Mouse (Mus musculus) testis, postnatal 14 days (tissue): ENCODE measurements around the gene Gm20388.
"Not testable (repeated sequence)": the region's sequence is repeated elsewhere in the genome, so short reads cannot be mapped to it uniquely, and the experiment has no call there.

Source experiments
- DNase-seq: peaks from one replicate; pipeline ENCODE4 v3.0.0; 2021; ENCODE audit warnings: low spot score

Gene Gm20388

DNA sequence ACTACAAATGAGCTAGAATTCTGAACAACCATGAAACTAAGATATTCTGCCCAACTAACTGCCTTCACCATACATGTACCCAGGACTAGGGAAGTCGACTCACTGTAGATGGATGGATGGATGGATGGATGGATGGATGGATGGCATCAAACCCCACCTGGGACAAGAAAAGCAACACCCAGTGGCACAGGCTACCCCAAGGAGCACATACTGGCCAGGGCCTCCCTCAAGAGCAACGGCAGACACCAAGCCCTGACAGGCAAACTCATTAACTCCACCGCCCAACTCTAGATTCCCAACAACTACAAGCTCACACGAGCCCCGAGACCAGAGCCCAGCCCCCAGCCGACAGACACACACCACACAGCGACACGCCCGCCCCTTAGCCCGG lies 3626.3 kb downstream of the Gm20388 start:
- no peak for DNase-seq

DNA sequence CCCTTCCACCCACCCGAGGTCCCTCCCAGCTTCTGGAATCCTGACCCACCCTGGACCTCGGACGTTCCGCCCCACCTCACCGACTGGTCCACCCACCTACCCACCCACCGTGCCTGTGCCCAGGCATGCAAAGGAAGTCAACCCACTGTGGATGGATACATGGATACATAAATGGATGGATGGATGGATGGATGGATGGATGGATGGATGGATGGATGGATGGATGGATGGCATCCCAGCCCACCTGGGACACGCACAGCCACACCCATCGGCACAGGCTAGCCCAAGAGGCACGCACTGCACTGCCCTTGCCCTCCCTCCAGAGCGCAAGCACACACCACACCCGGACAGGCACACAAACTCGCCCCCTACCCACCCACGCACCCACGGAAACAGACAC lies 3627.0 kb downstream of the Gm20388 start:
- DNase-seq: not testable (repeated sequence)

DNA sequence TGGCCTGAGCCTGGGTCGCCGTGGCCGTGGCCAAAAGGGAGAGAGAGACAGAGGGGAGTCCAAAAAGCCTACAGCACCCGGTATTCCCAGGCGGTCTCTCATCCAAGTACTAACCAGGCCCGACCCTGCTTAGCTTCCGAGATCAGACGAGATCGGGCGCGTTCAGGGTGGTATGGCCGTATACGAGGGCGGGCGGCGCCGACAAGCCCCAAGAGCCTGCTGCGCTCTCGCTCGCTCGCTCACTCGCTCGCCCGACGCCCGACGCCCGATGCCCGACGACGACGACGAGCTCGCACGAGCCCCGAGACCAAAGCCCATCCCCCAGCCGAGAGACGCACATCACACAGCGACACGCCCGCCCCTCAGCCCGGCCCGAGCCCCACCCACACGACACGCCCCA lies 3653.6 kb downstream of the Gm20388 start:
- DNase-seq: not testable (repeated sequence)

DNA sequence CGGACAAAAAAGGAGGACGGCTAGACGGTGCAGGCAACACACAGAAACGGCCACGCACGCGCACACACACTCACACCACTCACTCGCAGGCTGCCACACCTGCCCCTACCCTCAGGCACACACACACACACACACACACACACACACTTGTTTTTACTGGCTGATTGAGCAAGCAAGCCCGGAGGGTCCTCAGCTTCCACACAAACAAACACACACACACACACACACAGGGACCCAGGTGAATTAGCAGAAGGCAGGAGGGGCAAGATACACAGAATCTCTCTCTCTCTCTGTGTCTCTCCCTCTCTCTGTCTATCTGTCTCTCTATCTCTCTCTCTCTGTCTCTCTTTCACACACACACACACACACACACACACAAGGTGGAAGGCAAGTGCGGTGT lies 3664.7 kb downstream of the Gm20388 start:
- peak; percentile 16 for DNase-seq

DNA sequence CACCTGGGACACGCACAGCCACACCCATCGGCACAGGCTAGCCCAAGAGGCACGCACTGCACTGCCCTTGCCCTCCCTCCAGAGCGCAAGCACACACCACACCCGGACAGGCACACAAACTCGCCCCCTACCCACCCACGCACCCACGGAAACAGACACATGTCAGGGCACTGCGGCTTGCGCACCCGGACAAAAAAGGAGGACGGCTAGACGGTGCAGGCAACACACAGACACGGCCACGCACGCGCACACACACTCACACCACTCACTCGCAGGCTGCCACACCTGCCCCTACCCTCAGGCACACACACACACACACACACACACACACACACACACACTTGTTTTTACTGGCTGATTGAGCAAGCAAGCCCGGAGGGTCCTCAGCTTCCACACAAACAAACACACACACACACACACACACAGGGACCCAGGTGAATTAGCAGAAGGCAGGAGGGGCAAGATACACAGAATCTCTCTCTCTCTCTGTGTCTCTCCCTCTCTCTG lies 3690.1 kb downstream of the Gm20388 start:
- DNase-seq: peak; percentile 20

DNA sequence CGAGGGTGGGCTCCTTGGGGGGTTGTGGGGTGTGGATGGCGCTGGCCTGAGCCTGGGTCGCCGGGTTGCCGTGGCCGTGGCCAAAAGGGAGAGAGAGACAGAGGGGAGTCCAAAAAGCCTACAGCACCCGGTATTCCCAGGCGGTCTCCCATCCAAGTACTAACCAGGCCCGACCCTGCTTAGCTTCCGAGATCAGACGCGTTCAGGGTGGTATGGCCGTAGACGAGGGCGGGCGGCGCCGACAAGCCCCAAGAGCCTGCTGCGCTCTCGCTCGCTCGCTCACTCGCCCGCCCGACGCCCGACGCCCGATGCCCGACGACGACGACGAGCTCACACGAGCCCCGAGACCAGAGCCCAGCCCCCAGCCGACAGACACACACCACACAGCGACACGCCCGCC lies 3690.8 kb downstream of the Gm20388 start:
- DNase-seq: not testable (repeated sequence)

DNA sequence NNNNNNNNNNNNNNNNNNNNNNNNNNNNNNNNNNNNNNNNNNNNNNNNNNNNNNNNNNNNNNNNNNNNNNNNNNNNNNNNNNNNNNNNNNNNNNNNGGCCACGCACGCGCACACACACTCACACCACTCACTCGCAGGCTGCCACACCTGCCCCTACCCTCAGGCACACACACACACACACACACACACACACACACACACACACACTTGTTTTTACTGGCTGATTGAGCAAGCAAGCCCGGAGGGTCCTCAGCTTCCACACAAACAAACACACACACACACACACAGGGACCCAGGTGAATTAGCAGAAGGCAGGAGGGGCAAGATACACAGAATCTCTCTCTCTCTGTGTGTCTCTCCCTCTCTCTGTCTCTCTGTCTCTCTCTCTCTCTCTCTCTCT lies 3702.0 kb downstream of the Gm20388 start:
- peak; percentile 1 for DNase-seq

DNA sequence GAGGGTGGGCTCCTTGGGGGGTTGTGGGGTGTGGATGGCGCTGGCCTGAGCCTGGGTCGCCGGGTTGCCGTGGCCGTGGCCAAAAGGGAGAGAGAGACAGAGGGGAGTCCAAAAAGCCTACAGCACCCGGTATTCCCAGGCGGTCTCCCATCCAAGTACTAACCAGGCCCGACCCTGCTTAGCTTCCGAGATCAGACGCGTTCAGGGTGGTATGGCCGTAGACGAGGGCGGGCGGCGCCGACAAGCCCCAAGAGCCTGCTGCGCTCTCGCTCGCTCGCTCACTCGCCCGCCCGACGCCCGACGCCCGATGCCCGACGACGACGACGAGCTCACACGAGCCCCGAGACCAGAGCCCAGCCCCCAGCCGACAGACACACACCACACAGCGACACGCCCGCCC lies 3712.9 kb downstream of the Gm20388 start:
- not testable (repeated sequence) for DNase-seq

DNA sequence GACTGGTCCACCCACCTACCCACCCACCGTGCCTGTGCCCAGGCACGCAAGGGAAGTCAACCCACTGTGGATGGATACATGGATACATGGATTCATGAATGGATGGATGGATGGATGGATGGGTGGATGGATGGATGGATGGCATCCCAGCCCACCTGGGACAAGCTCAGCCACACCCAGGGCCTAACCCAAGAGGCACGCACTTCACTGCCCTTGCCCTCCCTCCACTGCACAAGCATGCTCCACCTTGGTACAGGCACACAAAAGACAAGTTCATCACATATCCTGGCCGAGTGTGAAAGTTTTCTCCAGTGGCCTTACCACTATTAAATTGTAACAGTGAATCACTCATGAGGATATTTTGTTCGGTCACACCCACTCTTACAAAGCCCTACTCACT lies 3713.6 kb downstream of the Gm20388 start:
- no peak for DNase-seq

DNA sequence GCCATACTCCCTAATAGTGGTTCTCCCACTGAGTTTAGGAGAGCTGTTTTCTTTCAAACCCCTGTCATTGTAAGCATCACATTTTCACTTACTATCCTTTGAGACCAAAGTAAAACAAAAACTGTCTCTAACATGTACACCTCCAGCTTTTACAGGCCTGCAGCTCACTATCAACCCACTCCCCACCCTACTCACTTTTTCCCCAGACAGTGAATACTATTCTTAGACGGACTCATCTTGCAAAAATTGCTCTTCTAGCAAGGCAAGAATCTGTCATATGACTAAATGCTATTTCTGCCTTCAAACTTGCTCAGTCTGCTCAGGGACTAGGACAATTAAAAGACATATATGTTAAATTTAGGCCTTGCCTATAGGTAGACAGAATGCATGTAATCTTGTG lies 3714.1 kb downstream of the Gm20388 start:
- DNase-seq: no peak

DNA sequence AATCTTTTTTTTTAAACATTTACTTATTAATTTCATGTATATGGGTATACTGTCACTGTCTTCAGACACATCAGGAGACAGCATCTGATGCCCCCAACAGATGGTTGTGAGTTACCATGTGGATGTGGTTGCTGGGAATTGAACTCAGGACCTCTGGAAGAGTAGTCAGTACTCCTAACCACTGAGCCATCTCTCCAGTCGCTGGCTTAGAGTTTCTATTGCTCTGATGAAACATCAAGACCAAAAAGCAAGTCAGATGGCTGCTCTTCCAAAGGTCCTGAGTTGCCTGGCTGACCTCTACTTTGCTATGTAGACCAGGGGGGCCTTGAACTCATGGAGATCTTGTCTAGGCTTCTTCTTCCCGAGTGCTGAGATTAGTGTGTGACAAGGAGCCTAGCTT lies 3715.1 kb downstream of the Gm20388 start:
- DNase-seq: no peak

DNA sequence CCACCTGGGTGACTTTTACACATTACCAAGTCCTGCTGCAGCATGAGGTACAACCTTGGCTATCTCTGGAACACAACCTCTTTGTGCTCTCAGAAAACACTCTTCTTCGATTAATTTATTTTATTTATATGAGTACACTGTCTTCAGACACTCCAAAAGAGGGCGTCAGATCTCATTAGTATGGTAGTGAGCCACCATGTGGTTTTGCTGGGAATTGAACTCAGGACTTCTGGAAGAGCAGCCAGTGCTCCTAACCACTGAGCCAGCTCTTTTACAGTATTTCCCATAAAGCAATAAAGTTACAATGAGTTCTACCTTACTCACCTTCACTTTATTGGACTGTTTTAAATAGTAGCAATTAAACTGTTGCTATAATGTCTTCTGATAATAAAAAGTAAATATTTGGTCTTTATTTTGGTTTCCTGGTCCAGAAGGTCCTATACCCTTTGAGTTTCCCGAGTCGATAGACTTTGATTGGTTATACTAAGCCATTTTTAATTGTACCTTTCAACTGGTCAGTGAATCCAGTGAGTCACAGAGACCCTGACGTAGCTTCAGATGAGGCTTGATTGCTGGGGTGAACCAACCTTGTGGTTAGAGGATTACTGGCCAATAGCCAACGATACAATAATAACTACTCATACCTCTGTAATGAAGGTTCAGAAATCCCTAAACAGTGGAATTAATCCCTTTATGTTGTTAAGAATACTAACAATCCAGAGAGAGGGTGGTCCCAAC lies 3716.9 kb downstream of the Gm20388 start:
- DNase-seq: no peak

DNA sequence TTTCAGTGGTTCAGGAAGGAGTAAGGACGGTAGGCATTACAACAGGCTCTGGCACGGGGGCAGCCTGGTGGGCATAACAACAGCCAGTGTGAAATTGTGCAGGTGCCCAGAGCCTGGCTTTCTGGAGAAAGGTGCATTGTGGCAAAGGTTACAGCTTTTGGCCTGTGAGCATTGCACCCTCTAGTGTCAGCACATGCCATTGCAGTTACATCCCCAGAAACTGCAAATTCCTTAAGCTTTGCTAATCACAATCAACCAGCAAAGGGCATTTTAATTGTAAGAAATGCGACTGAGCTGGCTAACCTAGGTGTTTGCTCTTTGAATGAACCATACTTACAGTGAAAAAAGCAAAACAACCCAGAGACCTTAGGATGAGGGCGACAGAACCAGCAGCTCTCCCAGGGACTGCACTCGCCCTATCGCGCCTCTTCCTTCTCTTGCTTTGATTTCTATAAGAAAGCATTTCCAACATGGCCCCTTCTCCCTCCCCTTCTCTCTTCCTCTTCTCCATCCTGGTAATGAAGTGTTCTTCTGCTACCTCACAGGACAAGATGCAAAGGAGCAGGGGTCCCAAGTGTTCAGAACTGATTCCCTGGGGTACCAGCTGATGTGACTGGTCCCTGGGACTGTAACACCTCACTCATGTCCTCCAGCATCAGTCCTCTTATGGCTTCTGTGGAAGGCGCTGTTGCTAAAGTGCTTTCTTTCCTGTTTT lies 3717.8 kb downstream of the Gm20388 start:
- no peak for DNase-seq

DNA sequence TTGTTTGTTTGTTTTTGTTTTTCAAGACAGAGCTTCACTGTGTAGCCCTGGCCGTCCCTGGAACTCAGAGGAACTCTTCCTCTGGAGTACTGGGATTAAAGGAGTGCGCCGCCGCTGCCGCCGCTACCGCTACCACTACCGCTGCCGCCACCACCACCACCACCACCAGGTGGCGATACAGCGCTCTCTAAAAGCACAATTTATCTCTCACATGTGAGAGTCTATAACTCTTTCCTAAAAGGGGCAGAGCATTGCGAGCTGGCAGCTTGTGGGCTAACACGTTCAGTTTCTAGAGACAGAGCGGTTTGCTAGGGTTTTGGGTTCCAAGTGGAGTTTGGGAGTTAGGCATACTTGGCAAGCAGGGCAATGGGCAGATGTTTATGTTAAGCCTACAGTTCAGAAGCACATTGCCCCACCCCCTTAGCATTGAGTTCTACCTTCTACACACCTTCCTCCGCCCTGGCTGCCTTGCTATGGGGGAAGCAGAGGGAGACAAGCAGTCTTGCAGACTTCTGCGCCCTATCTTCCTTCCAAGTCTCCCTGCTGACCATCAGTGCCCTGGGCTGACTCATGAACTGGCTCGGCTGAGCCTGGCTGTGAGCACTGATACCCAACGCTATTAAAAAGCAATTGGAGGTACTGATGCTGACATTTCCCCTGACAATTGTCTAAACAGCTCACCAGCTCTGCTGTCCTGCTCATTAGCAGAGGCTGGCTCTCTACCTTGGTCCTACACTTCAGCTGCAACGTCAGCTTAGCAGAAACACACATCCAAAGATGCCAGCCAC lies 3718.5 kb downstream of the Gm20388 start:
- peak; percentile 36 for DNase-seq

DNA sequence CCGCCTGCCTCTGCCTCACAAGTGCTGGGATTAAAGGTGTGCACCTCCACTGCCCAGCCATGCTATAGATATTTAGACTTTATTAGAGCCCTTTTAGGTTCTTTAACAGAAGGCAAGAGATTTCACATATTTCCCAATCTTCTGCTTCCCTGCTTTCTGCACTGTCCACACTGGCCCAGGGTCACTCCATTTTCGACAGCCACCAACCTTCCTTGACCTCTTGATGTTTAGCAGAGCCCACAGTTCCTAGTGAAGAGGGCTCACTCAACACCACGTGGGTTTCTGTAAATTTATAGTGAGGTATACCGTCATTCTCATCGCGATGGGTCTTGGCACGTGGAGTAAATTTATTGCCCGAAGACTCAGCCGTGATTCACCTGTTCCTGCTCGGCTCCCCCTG lies 3719.4 kb downstream of the Gm20388 start:
- no peak for DNase-seq

DNA sequence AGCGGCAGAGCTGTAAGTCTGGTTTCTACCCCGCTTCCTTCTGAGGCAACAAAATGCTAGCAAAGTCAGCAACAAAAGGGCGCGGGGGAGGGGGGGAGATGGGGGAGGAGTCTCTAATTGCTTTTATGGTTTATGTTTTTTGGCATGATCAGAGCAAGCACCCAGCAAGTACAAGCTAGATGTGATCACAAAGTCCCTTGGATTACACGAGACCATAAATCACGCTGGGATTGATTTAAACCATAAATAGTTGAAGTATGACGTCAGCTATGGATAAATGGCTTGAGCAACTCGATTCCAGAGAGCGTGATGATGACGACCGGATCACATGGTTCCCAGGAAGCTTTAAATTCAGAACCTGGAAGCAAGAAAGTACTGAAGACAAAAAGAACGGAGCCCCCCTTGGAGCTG lies 3720.2 kb downstream of the Gm20388 start:
- DNase-seq: no peak

DNA sequence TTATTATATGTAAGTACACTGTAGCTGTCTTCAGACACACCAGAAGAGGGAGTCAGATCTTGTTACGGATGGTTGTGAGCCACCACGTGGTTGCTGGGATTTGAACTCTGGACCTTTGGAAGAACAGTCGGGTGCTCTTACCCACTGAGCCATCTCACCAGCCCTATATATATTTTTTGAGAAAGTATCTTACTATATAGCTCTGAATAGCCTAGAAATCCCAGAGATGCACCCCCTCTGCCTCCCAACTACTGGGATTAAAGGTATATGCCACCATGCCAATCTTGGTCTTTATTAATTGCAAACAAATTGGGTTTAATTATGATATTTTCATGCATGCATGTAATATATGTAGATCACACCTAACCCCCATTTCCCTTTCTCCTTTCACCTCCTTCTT lies 3721.1 kb downstream of the Gm20388 start:
- not testable (repeated sequence) for DNase-seq

DNA sequence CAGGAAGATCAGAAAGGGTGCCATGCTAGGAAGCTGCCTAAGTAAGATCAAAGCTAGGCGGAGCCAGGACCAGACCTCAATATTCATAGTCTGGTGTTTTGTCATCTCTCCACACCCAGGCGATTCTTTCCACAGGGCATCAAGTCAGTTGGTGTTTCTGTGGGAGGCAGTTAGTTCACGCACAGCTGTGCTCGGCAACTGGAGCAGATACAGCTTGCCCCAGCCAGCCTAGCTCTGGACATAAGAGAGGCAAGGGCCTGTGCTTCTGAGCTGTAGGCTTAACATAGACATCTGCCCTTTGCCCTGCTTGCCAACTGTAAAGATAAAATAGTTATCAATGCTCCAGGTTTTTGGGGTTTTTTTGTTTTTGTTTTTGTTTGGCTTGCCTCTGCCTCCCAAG lies 3721.6 kb downstream of the Gm20388 start:
- DNase-seq: no peak

DNA sequence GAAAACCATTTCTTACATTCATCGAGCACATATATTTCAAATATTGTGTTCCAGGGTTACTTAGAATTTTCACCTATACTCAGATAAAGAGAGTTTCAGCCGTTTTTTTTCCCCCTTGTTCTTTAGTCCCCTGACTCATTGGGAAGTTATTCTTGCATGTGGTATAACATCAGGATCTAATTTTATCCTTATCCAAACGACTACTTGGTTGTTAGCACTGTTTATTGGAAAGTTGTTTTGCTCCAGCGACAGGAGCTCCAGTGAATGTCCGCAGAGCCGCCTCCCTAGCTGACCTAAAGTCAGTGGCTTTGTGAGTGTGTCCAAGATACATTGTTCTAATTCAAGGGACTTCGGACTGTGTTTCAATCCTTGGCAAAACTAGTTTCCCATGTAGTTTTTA lies 3723.2 kb downstream of the Gm20388 start:
- no peak for DNase-seq

DNA sequence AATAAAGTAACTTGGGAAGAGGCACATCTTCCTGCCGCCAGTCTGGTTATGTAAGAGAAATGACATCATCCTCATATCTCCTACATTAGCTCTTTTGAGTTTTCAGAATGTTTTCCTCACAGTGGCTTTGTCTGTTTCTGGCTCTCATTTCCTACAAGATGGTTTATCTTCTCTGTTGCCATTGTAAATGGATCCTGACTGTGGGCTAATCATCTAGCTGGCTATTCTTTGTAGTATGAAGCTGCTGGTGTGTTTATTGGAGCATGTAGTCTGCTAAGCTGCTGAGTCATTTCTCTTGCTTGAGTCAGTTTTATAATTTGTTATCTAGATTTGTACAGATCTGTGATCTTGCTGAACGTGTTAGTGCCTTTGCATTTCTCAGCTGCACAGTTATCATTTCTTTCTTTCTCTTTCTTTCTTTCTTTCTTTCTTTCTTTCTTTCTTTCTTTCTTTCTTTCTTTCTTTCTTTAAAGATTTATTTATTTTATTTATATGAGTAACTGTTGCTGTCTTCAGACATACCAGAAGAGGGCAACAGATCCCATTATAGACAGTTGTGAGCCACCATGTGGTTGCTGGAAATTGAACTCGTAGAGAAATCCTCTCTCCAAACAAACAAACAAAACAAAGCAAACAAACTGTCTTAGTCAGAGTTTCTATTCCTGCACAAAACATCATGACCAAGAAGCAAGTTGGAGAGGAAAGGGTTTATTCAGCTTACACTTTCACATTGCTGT lies 3723.9 kb downstream of the Gm20388 start:
- no peak for DNase-seq

DNA sequence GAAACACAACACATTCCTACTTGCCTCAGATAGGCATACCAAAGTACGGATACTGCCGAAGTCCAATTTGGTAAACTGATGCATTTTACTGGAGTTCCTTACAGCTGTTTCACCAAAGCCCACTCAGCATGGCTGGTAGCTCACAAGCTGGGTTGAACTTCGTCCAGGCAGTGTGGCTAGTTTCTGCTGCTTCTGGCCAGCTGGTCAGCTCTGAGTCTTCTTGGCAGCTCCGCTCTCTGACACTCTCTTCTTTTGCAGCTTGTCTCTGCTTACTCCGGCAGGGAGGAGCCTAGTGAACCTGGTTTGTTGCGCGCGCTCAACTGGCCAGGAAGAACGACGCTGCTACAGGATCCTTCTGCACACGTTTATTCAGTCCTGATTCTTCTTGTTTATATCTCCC lies 3725.0 kb downstream of the Gm20388 start:
- no peak for DNase-seq
